19 mouse cellular contexts compared by ENCODE assay signal in genomic region chr19:31197076-31197475, GRCm38 (mm10).
"Had no signal": no experiment of that assay in that cellular context is flagged by ENCODE, and none has a peak within 500 bp of the region (broad histone marks: within the 10 kb centered on the region; RNA-seq: fewer than 3 reads in every experiment).

No protein-coding gene starts in this region.

- DNase-seq: liver, postnatal 0 days; lung, adult 2 months; lung, postnatal 14 days; lung, postnatal 36 days; retina, postnatal 1 day; right cerebral cortex, postnatal 14 days; right cerebral cortex, postnatal 4 days; spleen, adult 18-20 months; thymus, adult 2 months; thymus, postnatal 25 days; thymus, postnatal 4 days had no signal

- H3K27ac ChIP-seq: liver, embryonic 15.5 days; lung, embryonic 15.5 days; macrophage; midbrain, embryonic 13.5 days; midbrain, embryonic 15.5 days; neural tube, embryonic 12.5 days had no signal

- H3K4me3 ChIP-seq: liver, embryonic 15.5 days; lung, embryonic 15.5 days; megakaryocyte, embryonic 14.5 days; midbrain, embryonic 13.5 days; midbrain, embryonic 15.5 days; neural tube, embryonic 12.5 days had no signal

- ATAC-seq: liver, postnatal 0 days; lung, postnatal 0 days; midbrain, embryonic 13.5 days; midbrain, embryonic 15.5 days had no signal
